Mouse (Mus musculus): ENCODE results near the gene Minpp1. TPM values are rescaled to one million over a fixed set of nuclear protein-coding genes. Genes with fewer than 3 reads are reported as not detected.

The Minpp1 gene
- total and polyA plus RNA-seq, 3 experiments: 176 to 256 TPM; not detected in 1

GRCm38 (mm10) chr19:32484941-32485660, 468 bp upstream of the Minpp1 start:
- peak overlapping the region; percentile 70 to 88 for H3K4me3 ChIP-seq (ENCODE audit: control insufficient read depth in 1 of 2, insufficient read depth in 1 of 2, low read depth in 2 of 2, low read length in 2 of 2)
- H3K36me3 ChIP-seq (ENCODE audit: control insufficient read depth in 1 of 2, insufficient read depth in 2 of 2, low read length in 2 of 2): peaks cover 5 to 42% of the 10 kb centered on the region in 2 experiments; a peak in 3 of 4 replicates
- no peaks in the 10 kb centered on the region for H3K9me3 ChIP-seq (replicated peaks; ENCODE audit: insufficient read depth, low read length)
- peak; percentile 80 for DNase-seq (ENCODE audit: low read depth, low spot score)
- H3K9ac ChIP-seq (ENCODE audit: control insufficient read depth, low read depth, low read length, poor library complexity, severe bottlenecking): peak overlapping the region; percentile 92
- H3K27me3 ChIP-seq (ENCODE audit: control insufficient read depth in 1 of 2, insufficient read depth in 2 of 2, low read length in 2 of 2): no peaks in the 10 kb centered on the region
- peak overlapping the region; percentile 97 for H3K27ac ChIP-seq (ENCODE audit: control insufficient read depth, low read depth, low read length)
- H3K79me2 ChIP-seq (ENCODE audit: control insufficient read depth, insufficient read depth, low read length, poor library complexity): peaks cover 46% of the 10 kb centered on the region
- peaks cover 11 to 28% of the 10 kb centered on the region in 2 experiments for H3K4me1 ChIP-seq (ENCODE audit: control insufficient read depth in 1 of 2, insufficient read depth in 2 of 2, low read length in 2 of 2)
- TF ChIP-seq GATA1 (IDR thresholded peaks at IDR 0.05; ENCODE audit: low read depth, low read length) (no peak), POLR2A (IDR thresholded peaks at IDR 0.05; ENCODE audit: control insufficient read depth in 1 of 2, insufficient read depth in 1 of 2, low read depth in 1 of 2, low read length in 2 of 2, poor library complexity in 1 of 2) (no peak; a peak in 1 of 4 replicates), MXI1 (IDR thresholded peaks at IDR 0.05; ENCODE audit: low read depth, low read length) (no peak), MAFK (IDR thresholded peaks at IDR 0.05; ENCODE audit: borderline replicate concordance, low read depth, low read length) (no peak), ZC3H11A (IDR thresholded peaks at IDR 0.05; ENCODE audit: low read depth, low read length) (no peak), NELFE (IDR thresholded peaks at IDR 0.05; ENCODE audit: low read depth, low read length) (peak; percentile 62), CTCF (IDR thresholded peaks at IDR 0.05 in 2 of 3, conservative IDR thresholded peaks at IDR 0.05 in 1 of 3; ENCODE audit: control insufficient read depth in 1 of 3, insufficient read depth in 1 of 3, low read depth in 2 of 3, low read length in 3 of 3, poor library complexity in 1 of 3, severe bottlenecking in 1 of 3) (no peak), MEF2A (IDR thresholded peaks at IDR 0.05; ENCODE audit: extremely low read depth, insufficient replicate concordance, low read depth, low read length, poor library complexity, severe bottlenecking) (no peak), ZKSCAN1 (IDR thresholded peaks at IDR 0.05; ENCODE audit: low read depth, low read length) (no peak), POLR2AphosphoS2 (IDR thresholded peaks at IDR 0.05; ENCODE audit: low read length) (peak; percentile 90; the same call in 1 of the 2 replicates), MAZ (IDR thresholded peaks at IDR 0.05; ENCODE audit: low read depth, low read length) (no peak), HCFC1 (IDR thresholded peaks at IDR 0.05; ENCODE audit: low read depth, low read length) (no peak), USF2 (IDR thresholded peaks at IDR 0.05; ENCODE audit: borderline replicate concordance in 1 of 2, insufficient read depth in 1 of 2, low read depth in 1 of 2, low read length in 2 of 2) (no peak), TAL1 (IDR thresholded peaks at IDR 0.05; ENCODE audit: low read length) (no peak), RCOR1 (IDR thresholded peaks at IDR 0.05; ENCODE audit: low read depth, low read length) (no peak), GABPA (IDR thresholded peaks at IDR 0.05; ENCODE audit: low read depth, low read length) (no peak), BHLHE40 (IDR thresholded peaks at IDR 0.05; ENCODE audit: borderline replicate concordance, low read depth, low read length) (no peak), MYC (IDR thresholded peaks at IDR 0.05; ENCODE audit: low read depth, low read length) (peak; percentile 26; the same call in 1 of the 2 replicates), NRF1 (IDR thresholded peaks at IDR 0.05; ENCODE audit: insufficient read depth, low read depth, low read length, poor library complexity, severe bottlenecking) (no peak), E2F4 (IDR thresholded peaks at IDR 0.05; ENCODE audit: borderline replicate concordance, low read depth, low read length) (0 out of 2 replicates have a peak, but pooled peaks have one; percentile 22), SMC3 (IDR thresholded peaks at IDR 0.05; ENCODE audit: low read depth, low read length) (0 out of 2 replicates have a peak, but pooled peaks have one; percentile 11), CHD2 (IDR thresholded peaks at IDR 0.05; ENCODE audit: low read length) (no peak), ZNF384 (IDR thresholded peaks at IDR 0.05; ENCODE audit: low read depth, low read length) (no peak), JUND (IDR thresholded peaks at IDR 0.05; ENCODE audit: low read depth, low read length) (no peak), RAD21 (IDR thresholded peaks at IDR 0.05; ENCODE audit: low read depth, low read length) (no peak), SIN3A (IDR thresholded peaks at IDR 0.05; ENCODE audit: low read length) (peak; percentile 55; the same call in 1 of the 2 replicates), UBTF (IDR thresholded peaks at IDR 0.05; ENCODE audit: borderline replicate concordance, insufficient read depth, low read depth, low read length) (no peak), ZMIZ1 (IDR thresholded peaks at IDR 0.05; ENCODE audit: low read depth, low read length) (peak; percentile 84), TBP (IDR thresholded peaks at IDR 0.05; ENCODE audit: low read depth, low read length) (peak; percentile 77), TCF12 (IDR thresholded peaks at IDR 0.05; ENCODE audit: low read depth, low read length) (peak; percentile 36; the same call in 1 of the 2 replicates), EP300 (IDR thresholded peaks at IDR 0.05; ENCODE audit: low read depth in 1 of 2, low read length in 2 of 2) (peak in 1 of 2 experiments; percentile 44; a peak in 1 of 4 replicates), POLR2AphosphoS5 (IDR thresholded peaks at IDR 0.05; ENCODE audit: borderline replicate concordance, low read depth, low read length) (no peak), MYB (IDR thresholded peaks at IDR 0.05; ENCODE audit: low read depth, low read length) (no peak), MAX (IDR thresholded peaks at IDR 0.05; ENCODE audit: low read length) (no peak; the same call in 1 of the 2 replicates), ELF1 (IDR thresholded peaks at IDR 0.05; ENCODE audit: low read depth, low read length) (no peak), ETS1 (IDR thresholded peaks at IDR 0.05; ENCODE audit: low read depth, low read length) (peak; percentile 89)

All from MEL (cell line).